Mouse (Mus musculus) cortical plate, adult 2 months (tissue): ENCODE results near the gene Rnase1.

ENCODE experiments used
- CTCF ChIP-seq: fragments of 200-500 bp; IDR thresholded peaks from 2 replicates; pipeline ENCODE4 v1.5.1; 2011; ENCODE audit warnings: mild to moderate bottlenecking, control low read depth, low read length; ENCODE audit not compliant: insufficient read depth; ENCODE audit errors: extremely low read depth
- POLR2A ChIP-seq: fragments of 200-500 bp; IDR thresholded peaks from 2 replicates; pipeline ENCODE4 v1.6.1; 2011; ENCODE audit warnings: mild to moderate bottlenecking, low read length, control low read depth; ENCODE audit not compliant: insufficient read depth; ENCODE audit errors: extremely low read depth

DNA sequence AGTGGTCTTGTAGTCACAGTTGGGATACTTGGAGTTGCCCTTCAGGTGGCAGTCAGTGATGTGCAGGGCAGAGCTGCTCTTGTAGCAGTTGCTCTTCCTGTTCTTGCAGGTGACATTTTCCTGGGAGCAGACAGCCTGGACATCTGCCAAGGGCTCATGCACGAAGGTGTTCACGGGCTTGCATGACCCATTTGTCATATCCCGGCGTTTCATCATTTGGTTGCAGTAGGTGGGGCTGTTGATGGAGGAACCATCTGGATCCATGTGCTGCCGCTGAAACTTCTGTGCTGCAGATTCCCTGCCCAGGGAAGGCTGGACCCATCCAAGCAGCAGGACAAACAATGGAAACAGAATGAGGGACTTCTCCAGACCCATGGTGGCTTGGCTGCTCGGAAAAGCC, 1.1 kb downstream of the Rnase1 start:
- no peak for TF ChIP-seq CTCF
- TF ChIP-seq POLR2A: no peak
